Mouse (Mus musculus) bone marrow, adult 2 months (tissue): ENCODE results near the gene Dusp27. TPM values are rescaled to one million over a fixed set of nuclear protein-coding genes. Genes with fewer than 3 reads are reported as not detected.

Experiments used
- H3K27ac ChIP-seq: fragments of 200-500 bp; 2 replicates; pipeline ENCODE4 v1.5.1; 2012; ENCODE audit warnings: low read depth, mild to moderate bottlenecking, control low read depth, inconsistent platforms, low read length; ENCODE audit not compliant: control insufficient read depth, poor library complexity, insufficient read depth
- H3K4me1 ChIP-seq: fragments of 200-500 bp; 2 replicates; pipeline ENCODE4 v1.6.1; 2011; ENCODE audit warnings: low read length; ENCODE audit not compliant: control insufficient read depth, insufficient read depth
- H3K4me3 ChIP-seq: fragments of 200-500 bp; replicated peaks from 2 replicates; pipeline ENCODE3; 2011; ENCODE audit warnings: mild to moderate bottlenecking, low read depth, low read length, control low read depth; ENCODE audit not compliant: control insufficient read depth
- CTCF ChIP-seq: fragments of 200-500 bp; IDR thresholded peaks from 2 replicates; pipeline ENCODE4 v1.5.1; 2011; ENCODE audit warnings: low read length, control low read depth; ENCODE audit not compliant: control insufficient read depth, insufficient read depth
- POLR2A ChIP-seq: fragments of 200-500 bp; IDR thresholded peaks from 2 replicates; pipeline ENCODE4 v1.6.1; 2011; ENCODE audit warnings: low read depth, mild to moderate bottlenecking, control low read depth, low read length, borderline replicate concordance; ENCODE audit not compliant: control insufficient read depth
- WGBS: fragments of 180-500 bp; shearing (Covaris S2); methylation state at CpG from one replicate; pipeline ENCODE4 v1.1.7; 2018; 5-methylcytosine and 5-hydroxymethylcytosine counted together
- polyA plus RNA-seq: library from polyadenylated mRNA; stranded (reverse); fragments of >200 nt; gene quantifications from 2 replicates; pipeline ENCODE4 v1.2.4, GENCODE M21; 2011; ENCODE audit warnings: low replicate concordance; ENCODE audit not compliant: missing spikeins, insufficient read depth, insufficient read length

Dusp27 gene
- polyA plus RNA-seq, 1 experiment, result 1.2 TPM

DNA sequence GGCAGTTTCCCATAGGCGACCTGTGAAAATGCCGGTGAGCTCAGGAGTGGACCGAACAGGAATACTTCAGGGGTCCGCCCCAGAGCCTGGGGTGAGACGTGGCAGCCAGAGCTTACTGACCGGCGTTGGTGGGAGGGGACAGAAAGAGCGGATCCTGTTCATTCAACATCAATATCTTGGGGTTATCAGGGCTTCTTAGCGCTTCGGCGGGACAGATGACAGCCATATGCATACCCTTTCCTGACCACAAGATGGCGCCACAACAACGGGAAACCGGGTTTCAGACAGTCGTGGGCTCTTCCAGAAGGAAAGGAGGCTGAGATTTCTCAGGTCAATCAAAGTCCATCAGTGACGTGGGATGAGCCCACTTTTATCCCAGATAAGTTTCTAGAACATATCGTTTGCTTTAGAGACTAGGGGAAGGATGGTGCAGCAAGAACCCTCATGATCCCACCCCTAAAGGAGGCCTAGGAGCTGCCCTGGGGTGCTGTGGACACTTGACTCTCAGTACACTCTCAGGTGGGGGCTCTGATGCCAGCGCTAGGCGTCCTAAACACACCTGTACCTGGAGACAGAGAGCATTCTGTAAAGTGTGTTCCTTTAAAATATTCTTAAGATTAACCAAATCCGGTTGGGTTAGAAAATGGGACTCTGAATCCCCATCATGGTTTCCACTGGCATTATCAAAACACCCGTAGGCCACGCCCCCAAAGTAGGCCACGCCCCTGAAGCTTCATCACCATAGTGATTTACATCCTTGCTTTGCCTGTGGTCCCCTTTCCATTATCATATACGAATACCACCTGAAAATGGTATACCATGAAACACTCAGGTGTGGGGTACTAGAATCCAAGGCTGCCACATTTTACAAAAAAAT, 33.1 kb upstream of the Dusp27 start:
- TF ChIP-seq POLR2A (no peak), CTCF (peak; percentile 75)
- 13% methylated on average over 24 of the region's 24 CpGs for WGBS
- Histone ChIP-seq H3K4me1 (no peaks in the 10 kb centered on the region), H3K27ac (no peak overlapping the region), H3K4me3 (no peak overlapping the region)

DNA sequence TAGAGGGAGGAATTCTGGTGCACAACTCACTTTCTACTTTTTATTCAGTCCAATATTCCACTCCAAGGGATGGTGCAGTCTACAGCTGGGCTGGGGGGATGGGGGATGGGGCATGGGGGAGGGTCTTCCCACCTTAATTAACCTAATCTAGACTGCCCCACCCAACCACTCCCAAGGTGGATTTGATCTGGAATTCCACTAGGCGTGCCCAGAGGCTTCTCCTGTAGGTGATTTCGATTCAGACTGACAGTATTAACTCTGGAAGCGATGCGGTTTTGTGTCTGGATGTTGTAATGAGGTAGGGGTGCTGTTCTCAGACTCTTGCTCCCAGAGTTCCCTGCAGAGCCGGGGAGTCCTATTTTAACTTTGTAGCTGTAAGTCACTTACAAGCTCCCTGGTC, 32.4 kb upstream of the Dusp27 start:
- H3K4me1 ChIP-seq, result no peaks in the 10 kb centered on the region
- no peak overlapping the region for H3K4me3 ChIP-seq
- no peak for TF ChIP-seq CTCF
- H3K27ac ChIP-seq, result no peak overlapping the region
- WGBS, result 50% methylated on average over 5 of the region's 5 CpGs

DNA sequence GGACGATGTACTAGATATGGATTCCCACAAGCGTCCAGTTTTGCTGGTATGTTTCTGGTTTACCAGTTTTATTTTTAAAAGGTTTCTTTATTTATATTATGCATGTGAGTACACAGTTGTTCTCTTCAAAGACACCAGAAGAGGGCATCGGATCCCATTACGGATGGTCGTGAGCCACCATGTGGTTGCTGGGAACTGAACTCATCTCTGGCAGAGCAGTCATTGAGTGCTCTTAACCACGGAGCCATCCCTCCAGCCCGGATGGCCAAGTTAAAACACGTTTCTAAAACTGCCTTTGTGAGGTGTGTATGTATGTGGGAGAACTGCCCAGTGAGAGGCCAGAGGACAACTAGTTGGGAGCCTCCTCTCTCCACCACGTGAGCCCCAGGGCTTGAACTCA, 30.9 kb upstream of the Dusp27 start:
- no peaks in the 10 kb centered on the region for H3K4me1 ChIP-seq
- no peak overlapping the region for H3K4me3 ChIP-seq
- H3K27ac ChIP-seq, result no peak overlapping the region
- WGBS, result 50% methylated on average over 9 of the region's 9 CpGs
- no peak for TF ChIP-seq POLR2A
- TF ChIP-seq CTCF, result no peak

DNA sequence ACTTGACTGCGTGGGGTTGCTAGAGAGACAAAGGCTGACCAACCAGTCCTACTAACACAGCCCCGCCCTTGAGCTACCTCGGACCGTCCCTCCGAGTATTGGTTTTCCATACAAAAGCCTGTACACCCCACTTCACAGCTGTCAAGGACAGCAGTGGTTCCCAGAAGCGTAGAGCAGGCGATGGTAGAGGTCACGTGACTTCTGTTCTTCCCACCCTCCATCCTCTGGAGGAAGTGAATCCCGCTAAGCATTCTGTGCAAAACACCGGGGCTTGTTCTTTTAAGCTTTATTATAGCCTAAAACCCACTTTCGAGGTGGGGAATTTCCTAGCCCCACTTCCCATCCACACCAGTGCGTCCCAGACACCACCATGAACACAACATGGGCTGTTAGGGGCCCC, 30.0 kb upstream of the Dusp27 start:
- Histone ChIP-seq H3K4me1 (no peaks in the 10 kb centered on the region), H3K27ac (no peak overlapping the region), H3K4me3 (no peak overlapping the region)
- TF ChIP-seq POLR2A (no peak), CTCF (no peak)
- 76% methylated on average over 12 of the region's 12 CpGs for WGBS

DNA sequence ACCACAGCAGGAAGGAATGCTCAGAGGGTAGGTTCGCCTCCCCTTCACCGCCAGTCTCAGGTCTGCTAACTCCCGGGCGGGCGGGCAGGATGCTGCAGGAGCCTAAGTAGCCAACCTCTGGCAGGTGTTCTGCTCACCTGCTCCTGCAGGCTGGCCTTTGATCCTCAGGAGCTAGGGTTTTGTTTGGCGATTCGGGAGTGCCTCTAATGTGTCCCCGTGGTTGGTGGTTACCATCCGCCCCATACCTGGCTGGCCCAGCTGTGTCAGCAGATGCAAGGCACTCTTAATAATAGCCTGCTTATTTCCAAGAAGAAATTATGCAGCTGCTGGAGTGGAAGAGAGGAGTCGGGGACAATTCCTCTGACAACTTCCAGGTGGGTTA, 27.4 kb upstream of the Dusp27 start:
- 58% methylated on average over 10 of the region's 10 CpGs for WGBS

DNA sequence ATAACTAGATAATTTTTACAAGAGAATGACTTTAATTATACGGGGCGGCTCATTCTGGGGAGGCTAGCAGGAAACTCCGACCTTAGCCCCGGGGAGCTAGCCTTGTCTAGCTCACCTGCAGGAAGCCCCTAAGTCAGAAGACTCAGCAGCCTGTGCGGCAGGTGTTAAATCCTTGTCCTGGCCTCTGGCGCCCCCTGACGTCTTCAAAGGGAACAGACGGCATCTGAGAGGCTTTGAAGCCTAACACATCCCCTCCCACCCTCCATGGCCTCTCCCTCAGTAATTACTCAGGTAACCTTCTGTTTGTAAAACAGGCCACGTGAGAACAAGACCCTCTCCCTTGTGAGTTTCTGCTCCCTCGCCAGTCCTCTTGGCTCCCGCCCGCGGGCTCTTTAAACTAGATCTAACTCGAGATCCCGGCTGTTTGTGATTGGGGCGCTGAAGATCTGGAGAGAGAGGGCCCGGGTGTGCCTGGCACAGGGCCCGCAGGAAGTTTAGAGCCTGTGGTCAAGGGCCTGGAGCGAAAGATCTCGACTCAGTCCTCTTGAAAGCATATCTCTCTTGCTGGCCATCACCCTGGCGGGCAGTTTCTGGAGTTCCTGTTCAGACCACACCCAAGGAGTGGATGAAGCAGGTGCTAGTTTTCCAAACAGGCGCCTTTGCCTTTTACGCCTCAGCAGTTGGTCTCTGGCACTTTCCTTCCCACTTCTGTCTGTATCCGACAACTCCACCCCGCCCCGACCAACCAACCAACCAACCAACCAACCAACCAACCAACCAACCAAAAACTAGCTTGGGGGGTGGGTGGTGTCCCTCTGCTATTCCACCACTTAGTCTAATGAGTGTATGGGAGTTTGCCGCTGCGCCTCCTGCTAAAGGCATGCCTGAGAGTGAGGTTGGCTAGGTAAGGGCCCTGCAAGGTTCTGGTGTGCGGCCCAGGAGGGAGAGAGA, 26.7 kb upstream of the Dusp27 start:
- H3K4me1 ChIP-seq, result no peaks in the 10 kb centered on the region
- TF ChIP-seq CTCF (peak; percentile 94), POLR2A (no peak)
- 11% methylated on average over 29 of the region's 29 CpGs for WGBS
- no peak overlapping the region for H3K27ac ChIP-seq
- H3K4me3 ChIP-seq, result no peak overlapping the region

More for the DNA sequence above, 27.4 kb upstream of the Dusp27 start:
- Histone ChIP-seq H3K27ac (no peak overlapping the region), H3K4me1 (no peaks in the 10 kb centered on the region), H3K4me3 (no peak overlapping the region)
- TF ChIP-seq POLR2A (no peak), CTCF (no peak)

DNA sequence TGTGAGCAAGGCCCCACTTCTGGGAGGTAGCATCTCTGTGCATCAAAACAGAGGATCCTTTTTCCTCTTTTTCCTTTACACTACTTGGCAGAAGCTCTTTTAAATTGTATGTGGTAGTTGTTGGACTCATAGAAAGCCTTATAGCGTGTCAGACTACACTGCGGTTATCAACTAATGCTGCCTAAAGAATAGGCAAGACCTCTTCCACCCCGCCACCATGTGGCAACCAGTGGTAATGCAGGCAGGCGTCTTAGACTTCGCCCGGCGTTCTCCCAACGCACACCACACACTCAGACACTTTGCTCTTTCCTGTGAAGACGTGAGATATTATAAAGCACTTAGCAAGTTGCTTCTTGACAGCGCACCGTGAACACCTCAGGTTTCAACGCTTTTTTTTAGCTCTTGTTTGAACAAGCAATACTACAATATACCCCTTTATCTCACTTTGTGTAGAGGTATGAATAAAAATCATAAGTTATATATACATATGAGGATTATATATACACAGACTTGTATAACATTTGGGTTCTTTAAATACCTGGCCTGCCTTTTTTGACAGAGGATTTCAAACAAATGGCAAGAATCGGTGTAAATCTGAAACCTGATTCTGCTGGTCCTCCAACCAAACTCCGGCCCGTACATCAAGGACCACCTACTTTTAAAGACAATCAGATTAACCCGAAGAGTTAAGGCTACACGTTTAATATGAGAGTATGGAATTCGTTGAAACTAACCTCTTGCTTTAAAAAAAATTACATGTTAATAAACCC, 25.8 kb upstream of the Dusp27 start:
- Histone ChIP-seq H3K27ac (no peak overlapping the region), H3K4me1 (no peaks in the 10 kb centered on the region), H3K4me3 (no peak overlapping the region)
- TF ChIP-seq POLR2A (no peak), CTCF (peak; percentile 88)
- 11% methylated on average over 18 of the region's 18 CpGs for WGBS
